Mouse (Mus musculus) olfactory bulb, adult 2 months (tissue): Measurements from ENCODE around the gene Dnttip1. TPM values are rescaled to one million over a fixed set of nuclear protein-coding genes. Genes with fewer than 3 reads are reported as not detected.
A peak's percentile ranks its signal among the peaks of the same experiment; 100 is the strongest.

Source experiments
- H3K27ac ChIP-seq: fragments of 200-500 bp; 2 replicates; pipeline ENCODE4 v1.5.1; 2012; ENCODE audit warnings: low read depth, low read length; ENCODE audit not compliant: insufficient read depth
- H3K4me1 ChIP-seq: fragments of 200-500 bp; 2 replicates; pipeline ENCODE4 v1.6.1; 2012; ENCODE audit warnings: low read length; ENCODE audit not compliant: control insufficient read depth, insufficient read depth
- H3K4me3 ChIP-seq: fragments of 200-500 bp; 2 replicates; pipeline ENCODE4 v1.5.1; 2012; ENCODE audit warnings: mild to moderate bottlenecking, low read depth, low read length, moderate library complexity; ENCODE audit not compliant: insufficient read depth
- CTCF ChIP-seq: fragments of 200-500 bp; IDR thresholded peaks from 2 replicates; pipeline ENCODE4 v1.5.1; 2012; ENCODE audit warnings: low read depth, mild to moderate bottlenecking, low read length, moderate library complexity; ENCODE audit not compliant: insufficient read depth
- POLR2A ChIP-seq: fragments of 200-500 bp; IDR thresholded peaks from 2 replicates; pipeline ENCODE4 v1.6.1; 2012; ENCODE audit warnings: mild to moderate bottlenecking, low read depth, low read length, moderate library complexity; ENCODE audit not compliant: insufficient read depth
- WGBS: fragments of 180-500 bp; shearing (Covaris S2); methylation state at CpG from one replicate; pipeline ENCODE4 v1.1.7; 2018; 5-methylcytosine and 5-hydroxymethylcytosine counted together
- polyA plus RNA-seq: library from polyadenylated mRNA; stranded (reverse); fragments of >200 nt; gene quantifications from 2 replicates; pipeline ENCODE4 v1.2.4, GENCODE M21; 2012; ENCODE audit warnings: low replicate concordance; ENCODE audit not compliant: missing spikeins, insufficient read depth, insufficient read length

The Dnttip1 gene
- polyA plus RNA-seq, 1 experiment: not detected

DNA sequence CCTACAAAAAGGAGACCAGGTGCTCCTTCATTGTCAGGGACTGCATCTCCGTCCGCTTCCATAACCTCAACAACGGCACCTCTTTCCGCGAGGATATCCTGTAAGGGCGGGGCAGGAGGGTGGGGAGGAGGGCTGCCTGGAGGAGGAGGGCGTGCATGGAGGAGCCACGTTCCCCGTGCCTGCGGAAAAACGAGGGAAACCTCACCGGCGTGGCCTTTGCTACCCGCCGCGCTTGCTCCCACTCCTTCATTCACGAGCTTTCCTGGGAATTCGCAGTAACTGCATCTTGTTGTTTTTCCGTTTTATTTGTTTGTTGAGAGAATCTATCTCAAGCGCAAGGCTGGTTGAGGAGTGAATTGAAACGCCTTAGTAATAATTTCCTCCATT lies 59.5 kb downstream of the Dnttip1 start:
- Histone ChIP-seq H3K27ac (peak overlapping the region; percentile 60; the same call in 1 of the 2 replicates), H3K4me1 (peaks cover 16% of the 10 kb centered on the region), H3K4me3 (peak overlapping the region; percentile 82)
- WGBS: under 1% methylated on average over 21 of the region's 21 CpGs
- TF ChIP-seq CTCF (no peak), POLR2A (no peak)

GRCm38 (mm10) chr2:164806614-164807013 lies 60.8 kb downstream of the Dnttip1 start:
- Histone ChIP-seq H3K4me1 (peaks cover 16% of the 10 kb centered on the region), H3K27ac (no peak overlapping the region), H3K4me3 (no peak overlapping the region)
- WGBS: 82% methylated on average over 7 of the region's 7 CpGs
- TF ChIP-seq POLR2A: no peak
- TF ChIP-seq CTCF: no peak

- Histone ChIP-seq H3K4me3 (no peak overlapping the region), H3K4me1 (peaks cover 5% of the 10 kb centered on the region), H3K27ac (no peak overlapping the region)
- 68% methylated on average over 2 of the region's 2 CpGs for WGBS
- TF ChIP-seq POLR2A (no peak), CTCF (no peak)
Measured at GRCm38 (mm10) chr2:164813557-164813956, 67.8 kb downstream of the Dnttip1 start.

DNA sequence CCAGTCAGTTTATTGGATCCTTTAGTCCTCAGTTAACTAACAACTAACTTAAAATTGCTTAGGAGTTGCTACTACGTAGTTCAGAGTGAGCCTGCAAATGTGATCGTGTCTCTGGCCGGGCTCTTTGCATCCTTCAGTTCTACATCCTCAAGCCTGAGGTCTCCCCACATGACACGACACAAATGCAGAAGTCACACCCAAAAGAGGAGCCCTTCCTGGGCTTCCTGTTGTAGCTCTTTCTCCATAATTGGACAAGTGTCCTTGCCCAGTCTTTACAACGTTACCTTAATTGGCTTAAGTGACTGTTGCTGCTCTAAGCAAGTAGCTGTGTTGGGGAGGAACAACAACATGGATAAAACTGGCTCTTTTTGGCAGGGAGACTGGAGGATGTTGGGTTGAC lies 69.6 kb downstream of the Dnttip1 start:
- TF ChIP-seq POLR2A (no peak), CTCF (no peak)
- Histone ChIP-seq H3K27ac (no peak overlapping the region), H3K4me1 (peaks cover 5% of the 10 kb centered on the region), H3K4me3 (no peak overlapping the region)
- 91% methylated on average over 5 of the region's 5 CpGs for WGBS

GRCm38 (mm10) chr2:164815821-164816220 lies 70.0 kb downstream of the Dnttip1 start:
- Histone ChIP-seq H3K4me1 (peaks cover 5% of the 10 kb centered on the region), H3K4me3 (no peak overlapping the region), H3K27ac (no peak overlapping the region)
- WGBS: 86% methylated on average over 8 of the region's 8 CpGs
- TF ChIP-seq CTCF (no peak), POLR2A (no peak)

DNA sequence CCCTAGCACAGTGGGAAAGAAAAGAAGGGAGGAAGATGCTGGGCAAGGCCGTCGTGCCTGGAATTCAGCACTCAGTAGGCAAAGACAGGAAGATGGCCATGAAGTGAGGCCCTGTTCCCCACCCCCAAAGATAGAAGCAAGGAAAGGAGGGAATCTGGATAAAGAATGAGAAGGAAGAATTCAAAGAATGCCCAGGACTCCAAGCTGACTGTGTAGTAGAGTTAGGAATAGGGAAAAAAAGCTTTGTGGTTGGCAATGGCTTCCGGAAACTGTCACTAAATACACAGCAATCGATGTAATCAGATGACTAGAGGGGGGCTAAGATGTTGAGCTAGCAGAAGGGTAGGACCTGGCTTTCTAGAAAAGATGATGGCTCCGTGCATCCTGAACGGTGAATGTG lies 71.4 kb downstream of the Dnttip1 start:
- Histone ChIP-seq H3K4me3 (no peak overlapping the region), H3K4me1 (peaks cover 5% of the 10 kb centered on the region), H3K27ac (no peak overlapping the region)
- TF ChIP-seq CTCF (no peak), POLR2A (no peak)
- 86% methylated on average over 6 of the region's 6 CpGs for WGBS

- H3K4me1 ChIP-seq: peaks cover 5% of the 10 kb centered on the region
- no peak overlapping the region for H3K27ac ChIP-seq
- TF ChIP-seq CTCF (no peak), POLR2A (no peak)
- 79% methylated on average over 5 of the region's 5 CpGs for WGBS
- no peak overlapping the region for H3K4me3 ChIP-seq
Measured at GRCm38 (mm10) chr2:164817703-164818102, 71.9 kb downstream of the Dnttip1 start.

Other genes with a start within 250 kb of the Dnttip1 start
- gene Pigt, start 248.5 kb upstream of the Dnttip1 start, polyA plus RNA-seq: not detected in 2 replicates
- gene Wfdc2, start 183.6 kb upstream of the Dnttip1 start, polyA plus RNA-seq: not detected in 2 replicates
- not detected in 2 replicates for gene Spint3, start 172.5 kb upstream of the Dnttip1 start, polyA plus RNA-seq
- gene Wfdc6a, start 160.5 kb upstream of the Dnttip1 start, polyA plus RNA-seq: not detected in 2 replicates
- gene Eppin, start 152.4 kb upstream of the Dnttip1 start, polyA plus RNA-seq: not detected in 2 replicates
- gene Wfdc6b, start 132.5 kb upstream of the Dnttip1 start, polyA plus RNA-seq: not detected in 2 replicates
- gene Wfdc8, start 132.4 kb upstream of the Dnttip1 start, polyA plus RNA-seq: not detected in 2 replicates
- not detected in 2 replicates for gene Wfdc16, start 107.2 kb upstream of the Dnttip1 start, polyA plus RNA-seq
- gene Wfdc10, start 89.9 kb upstream of the Dnttip1 start, polyA plus RNA-seq: not detected in 2 replicates
- not detected in 2 replicates for gene Wfdc9, start 89.4 kb upstream of the Dnttip1 start, polyA plus RNA-seq
- gene Wfdc11, start 71.9 kb upstream of the Dnttip1 start, polyA plus RNA-seq: not detected in 2 replicates
- not detected in 2 replicates for gene Wfdc13, start 60.9 kb upstream of the Dnttip1 start, polyA plus RNA-seq
- gene Spint4, start 47.5 kb upstream of the Dnttip1 start, polyA plus RNA-seq: not detected in 2 replicates
- gene Spint5, start 30.7 kb upstream of the Dnttip1 start, polyA plus RNA-seq: not detected in 2 replicates
- gene Wfdc3, start 52 bp upstream of the Dnttip1 start, polyA plus RNA-seq: not detected in 2 replicates
- not detected in 2 replicates for gene Ube2c, start 23.9 kb downstream of the Dnttip1 start, polyA plus RNA-seq
- gene Tnnc2, start 34.0 kb downstream of the Dnttip1 start, polyA plus RNA-seq: not detected in 2 replicates
- gene Snx21, start 39.8 kb downstream of the Dnttip1 start, polyA plus RNA-seq: not detected in 2 replicates
- not detected in 2 replicates for gene Acot8, start 58.9 kb downstream of the Dnttip1 start, polyA plus RNA-seq
- not detected in 2 replicates for gene Zswim3, start 59.1 kb downstream of the Dnttip1 start, polyA plus RNA-seq
- not detected in 2 replicates for gene Zswim1, start 76.7 kb downstream of the Dnttip1 start, polyA plus RNA-seq
- not detected in 2 replicates for gene Spata25, start 82.6 kb downstream of the Dnttip1 start, polyA plus RNA-seq
- gene Ctsa, start 86.9 kb downstream of the Dnttip1 start, polyA plus RNA-seq: not detected in 2 replicates
- not detected in 2 replicates for gene Neurl2, start 87.5 kb downstream of the Dnttip1 start, polyA plus RNA-seq
- gene Pltp, start 111.7 kb downstream of the Dnttip1 start, polyA plus RNA-seq: not detected in 2 replicates
- not detected in 2 replicates for gene Pcif1, start 133.3 kb downstream of the Dnttip1 start, polyA plus RNA-seq
- gene Zfp335, start 165.8 kb downstream of the Dnttip1 start, polyA plus RNA-seq: not detected in 2 replicates
- not detected in 2 replicates for gene Mmp9, start 194.8 kb downstream of the Dnttip1 start, polyA plus RNA-seq
- not detected in 2 replicates for gene Slc12a5, start 214.8 kb downstream of the Dnttip1 start, polyA plus RNA-seq